Mouse (Mus musculus): ENCODE measurements around the gene Tmem151a. TPM values are rescaled to one million over a fixed set of nuclear protein-coding genes. Genes with fewer than 3 reads are reported as not detected.

The Tmem151a gene
- polyA plus RNA-seq, 2 experiments, result 0.96 to 2.1 TPM

DNA sequence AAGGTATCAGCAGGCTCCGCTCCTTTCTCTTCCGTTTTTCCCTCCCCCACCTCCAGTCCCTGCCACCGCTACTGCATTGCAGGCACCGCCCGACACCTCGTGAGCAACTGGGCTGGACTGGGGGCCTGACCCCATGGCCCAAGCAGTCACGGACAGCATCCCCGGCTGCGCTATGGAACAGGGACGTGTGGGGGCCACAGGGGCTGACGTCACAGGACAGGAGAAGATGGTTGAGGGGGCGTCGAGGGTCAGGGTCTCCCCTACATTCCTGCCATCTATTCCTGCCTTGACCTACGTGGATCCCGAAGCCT is 542 bp downstream of the Tmem151a start:
- WGBS, result 6% methylated on average over 14 of the region's 15 CpGs

DNA sequence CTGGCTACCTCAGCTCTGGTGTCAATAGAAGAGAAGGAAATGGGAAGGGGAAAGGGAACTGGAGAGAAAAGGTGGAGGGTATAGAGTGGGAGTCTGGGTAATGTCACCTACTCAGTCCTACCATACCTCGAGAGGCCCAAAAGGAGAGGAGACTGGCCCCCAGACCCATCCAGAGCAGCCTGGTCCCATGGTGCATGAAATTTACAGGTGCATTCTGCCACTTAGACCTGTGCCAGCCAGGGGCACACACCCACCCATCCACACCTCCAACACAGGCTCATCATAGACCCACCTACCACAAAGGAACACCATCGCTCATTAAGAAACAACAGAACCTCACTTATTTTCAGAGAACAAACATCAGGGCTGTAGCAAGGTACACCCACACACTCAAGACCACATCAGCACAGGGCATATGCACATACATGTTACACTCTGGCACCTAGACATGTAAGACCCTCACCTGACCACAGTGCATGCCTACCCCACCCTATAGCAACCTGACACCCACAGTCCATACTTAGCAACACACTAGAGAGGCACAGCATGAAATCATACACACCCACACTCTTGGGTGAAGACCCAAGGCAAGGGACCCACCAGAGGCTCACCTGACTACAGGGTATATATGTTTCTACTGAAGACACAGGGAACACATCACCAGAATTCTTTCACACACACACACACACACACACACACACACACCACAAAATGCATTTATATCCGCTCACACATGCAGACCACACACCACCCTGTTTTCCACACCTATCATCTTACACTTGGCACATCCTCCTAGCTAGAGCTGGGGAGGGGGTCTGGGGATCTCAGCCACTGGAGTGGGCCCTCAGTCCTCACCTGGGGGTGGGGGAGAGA is 1.1 kb downstream of the Tmem151a start:
- Histone ChIP-seq H3K4me2 (replicated peaks; ENCODE audit: low read depth, low read length, severe bottlenecking) (no peak overlapping the region), H3K36me3 (ENCODE audit: control insufficient read depth, insufficient read depth, low read length) (0 out of 2 replicates have a peak, but pooled peaks cover under 1% of the 10 kb centered on the region), H3K9ac (ENCODE audit: low read depth, low read length, severe bottlenecking) (no peak overlapping the region), H3K27ac (replicated peaks; ENCODE audit: low read depth, low read length) (no peak overlapping the region), H3K27me3 (ENCODE audit: control insufficient read depth, insufficient read depth, low read length) (peaks cover 58% of the 10 kb centered on the region), H3K4me3 (replicated peaks; ENCODE audit: low read length) (peak overlapping the region; percentile 42; the same call in 1 of the 2 replicates), H3K4me1 (ENCODE audit: control insufficient read depth, insufficient read depth, low read length) (peaks cover 10% of the 10 kb centered on the region), H3K9me3 (ENCODE audit: control insufficient read depth, low read length) (no peaks in the 10 kb centered on the region)
- DNase-seq (ENCODE audit: low spot score), result no peak
- no peak for TF ChIP-seq POLR2A (IDR thresholded peaks at IDR 0.05; ENCODE audit: borderline replicate concordance, extremely low read depth, insufficient read depth, insufficient read length)
- 56% methylated on average over 3 of the region's 3 CpGs for WGBS
- no peak for ATAC-seq (ENCODE audit: low FRiP score, low read depth)

More for the DNA sequence above, 542 bp downstream of the Tmem151a start:
- Histone ChIP-seq H3K9me3 (ENCODE audit: control insufficient read depth, low read length) (no peaks in the 10 kb centered on the region), H3K36me3 (ENCODE audit: control insufficient read depth, insufficient read depth, low read length) (peaks cover 5% of the 10 kb centered on the region; the same call in 1 of the 2 replicates), H3K9ac (ENCODE audit: low read depth, low read length, severe bottlenecking) (no peak overlapping the region), H3K27me3 (ENCODE audit: control insufficient read depth, insufficient read depth, low read length) (peaks cover 58% of the 10 kb centered on the region), H3K27ac (replicated peaks; ENCODE audit: low read depth, low read length) (no peak overlapping the region), H3K4me3 (replicated peaks; ENCODE audit: low read length) (peak overlapping the region; percentile 42), H3K4me1 (ENCODE audit: control insufficient read depth, insufficient read depth, low read length) (peaks cover 14% of the 10 kb centered on the region), H3K4me2 (replicated peaks; ENCODE audit: low read depth, low read length, severe bottlenecking) (peak overlapping the region; percentile 74)
- no peak for ATAC-seq (ENCODE audit: low FRiP score, low read depth)
- no peak for DNase-seq (ENCODE audit: low spot score)
- no peak for TF ChIP-seq POLR2A (IDR thresholded peaks at IDR 0.05; ENCODE audit: borderline replicate concordance, extremely low read depth, insufficient read depth, insufficient read length)

DNA sequence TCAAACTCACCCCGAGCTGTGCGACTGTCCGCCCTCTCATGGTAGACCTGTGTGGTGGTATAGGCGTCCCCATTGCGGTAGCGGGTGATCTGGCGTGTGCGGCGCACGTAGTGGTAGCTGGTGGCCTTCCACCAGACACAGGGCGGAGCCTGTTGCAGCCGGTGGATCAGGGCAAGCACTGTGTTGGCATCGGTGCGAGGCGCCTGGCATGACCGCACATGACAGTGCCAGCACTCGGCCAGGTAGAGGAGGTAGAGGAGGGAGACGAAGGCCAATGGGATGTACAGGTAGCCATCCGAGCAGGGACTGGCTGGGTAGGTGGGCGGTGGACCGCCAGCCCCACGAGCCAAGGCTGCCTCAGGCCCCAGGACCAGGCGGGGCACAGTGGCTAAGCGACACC is 2.7 kb downstream of the Tmem151a start:
- 70% methylated on average over 22 of the region's 24 CpGs for WGBS
- no peak for ATAC-seq (ENCODE audit: low FRiP score, low read depth)
- Histone ChIP-seq H3K9me3 (ENCODE audit: control insufficient read depth, low read length) (no peaks in the 10 kb centered on the region), H3K27ac (replicated peaks; ENCODE audit: low read depth, low read length) (no peak overlapping the region), H3K4me1 (ENCODE audit: control insufficient read depth, insufficient read depth, low read length) (peaks cover 4% of the 10 kb centered on the region), H3K4me3 (replicated peaks; ENCODE audit: low read length) (no peak overlapping the region), H3K36me3 (ENCODE audit: control insufficient read depth, insufficient read depth, low read length) (no peaks in the 10 kb centered on the region), H3K4me2 (replicated peaks; ENCODE audit: low read depth, low read length, severe bottlenecking) (no peak overlapping the region), H3K27me3 (ENCODE audit: control insufficient read depth, insufficient read depth, low read length) (peaks cover 58% of the 10 kb centered on the region), H3K9ac (ENCODE audit: low read depth, low read length, severe bottlenecking) (no peak overlapping the region)
- TF ChIP-seq POLR2A (IDR thresholded peaks at IDR 0.05; ENCODE audit: borderline replicate concordance, extremely low read depth, insufficient read depth, insufficient read length), result no peak
- DNase-seq (ENCODE audit: low spot score), result no peak

DNA sequence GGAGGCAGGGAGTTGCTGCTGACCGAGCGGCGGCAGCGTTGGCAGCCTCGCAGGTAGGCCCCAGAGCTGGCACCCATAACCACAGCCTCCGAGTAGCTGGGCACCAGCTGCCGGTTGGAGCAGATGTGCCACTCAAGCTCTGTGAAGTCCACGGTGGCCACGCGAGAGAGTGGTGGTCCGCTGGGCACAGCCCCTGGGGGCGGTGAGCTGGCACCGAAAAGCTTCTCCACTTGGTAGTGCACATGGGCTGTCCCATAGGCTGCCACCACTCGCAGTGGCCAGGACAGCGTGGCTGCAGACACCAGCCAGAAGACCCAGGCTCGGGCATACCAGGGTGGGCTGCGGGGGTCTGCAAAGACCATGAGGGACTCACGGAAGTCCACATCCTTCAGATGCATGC is 3.3 kb downstream of the Tmem151a start:
- H3K4me3 ChIP-seq (replicated peaks; ENCODE audit: low read length), result no peak overlapping the region
- no peak overlapping the region for H3K27ac ChIP-seq (replicated peaks; ENCODE audit: low read depth, low read length)
- no peak for TF ChIP-seq POLR2A (IDR thresholded peaks at IDR 0.05; ENCODE audit: borderline replicate concordance, extremely low read depth, insufficient read depth, insufficient read length)
- no peaks in the 10 kb centered on the region for H3K4me1 ChIP-seq (ENCODE audit: control insufficient read depth, insufficient read depth, low read length)
- no peak overlapping the region for H3K4me2 ChIP-seq (replicated peaks; ENCODE audit: low read depth, low read length, severe bottlenecking)
- peaks cover 58% of the 10 kb centered on the region for H3K27me3 ChIP-seq (ENCODE audit: control insufficient read depth, insufficient read depth, low read length)
- H3K9ac ChIP-seq (ENCODE audit: low read depth, low read length, severe bottlenecking), result no peak overlapping the region; the same call in 1 of the 2 replicates
- WGBS, result 65% methylated on average over 18 of the region's 18 CpGs
- no peak for DNase-seq (ENCODE audit: low spot score)
- no peak for ATAC-seq (ENCODE audit: low FRiP score, low read depth)
- H3K36me3 ChIP-seq (ENCODE audit: control insufficient read depth, insufficient read depth, low read length), result no peaks in the 10 kb centered on the region
- H3K9me3 ChIP-seq (ENCODE audit: control insufficient read depth, low read length), result no peaks in the 10 kb centered on the region

DNA sequence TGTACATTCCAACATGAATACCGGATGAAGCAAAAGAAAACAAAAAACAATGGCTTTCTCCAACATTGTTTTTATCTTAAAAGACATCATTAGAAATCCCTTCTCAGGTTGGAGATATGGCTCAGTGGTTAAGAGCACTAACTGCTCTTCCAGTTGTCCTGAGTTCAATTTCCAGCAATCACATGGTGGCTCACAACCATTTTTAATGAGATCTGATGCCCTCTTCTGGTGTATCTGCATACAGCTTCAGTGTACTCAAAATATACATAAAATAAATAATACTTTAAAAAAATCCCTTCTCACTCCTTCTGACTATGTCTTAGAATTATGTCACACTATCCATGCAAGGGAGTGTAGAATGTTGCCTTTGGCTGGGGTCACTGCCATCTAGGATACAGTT is 6.1 kb downstream of the Tmem151a start:
- Histone ChIP-seq H3K36me3 (ENCODE audit: control insufficient read depth, insufficient read depth, low read length) (no peaks in the 10 kb centered on the region), H3K4me3 (replicated peaks; ENCODE audit: low read length) (no peak overlapping the region), H3K4me2 (replicated peaks; ENCODE audit: low read depth, low read length, severe bottlenecking) (no peak overlapping the region), H3K9ac (ENCODE audit: low read depth, low read length, severe bottlenecking) (no peak overlapping the region), H3K27me3 (ENCODE audit: control insufficient read depth, insufficient read depth, low read length) (peaks cover 35% of the 10 kb centered on the region), H3K9me3 (ENCODE audit: control insufficient read depth, low read length) (no peaks in the 10 kb centered on the region), H3K27ac (replicated peaks; ENCODE audit: low read depth, low read length) (no peak overlapping the region), H3K4me1 (ENCODE audit: control insufficient read depth, insufficient read depth, low read length) (no peaks in the 10 kb centered on the region)
- no peak for TF ChIP-seq POLR2A (IDR thresholded peaks at IDR 0.05; ENCODE audit: borderline replicate concordance, extremely low read depth, insufficient read depth, insufficient read length)
- DNase-seq (ENCODE audit: low spot score) (no peak), ATAC-seq (ENCODE audit: low FRiP score, low read depth) (no peak)
- WGBS, result 85% methylated on average over 1 of the region's 1 CpGs

All from limb, embryonic 14.5 days (tissue).